Mouse (Mus musculus): Measurements from ENCODE around the gene Hoxa3.

Gene Hoxa3

GRCm38 (mm10) chr6:52137841-52138535 is 75.1 kb downstream of the Hoxa3 start:
- H3K4me1 ChIP-seq (replicated peaks; ENCODE audit: low read depth, low read length) = peaks cover 15% of the 10 kb centered on the region
- H3K36me3 ChIP-seq (ENCODE audit: insufficient read depth, low read length) = no peaks in the 10 kb centered on the region
- no peak overlapping the region for H3K4me3 ChIP-seq (replicated peaks; ENCODE audit: low read length)
- no peaks in the 10 kb centered on the region for H3K9me3 ChIP-seq (ENCODE audit: low read length)
- H3K27me3 ChIP-seq (ENCODE audit: insufficient read depth, low read length) = no peaks in the 10 kb centered on the region
- TF ChIP-seq POU5F1 (IDR thresholded peaks at IDR 0.05; ENCODE audit: borderline replicate concordance, low read length) (no peak), NANOG (IDR thresholded peaks at IDR 0.05; ENCODE audit: borderline replicate concordance, low read length) (no peak), CTCF (conservative IDR thresholded peaks at IDR 0.05; ENCODE audit: low read length) (no peak)

- H3K9me3 ChIP-seq (ENCODE audit: low read length) = peaks cover 8% of the 10 kb centered on the region
- no peak for TF ChIP-seq POU5F1 (IDR thresholded peaks at IDR 0.05; ENCODE audit: borderline replicate concordance, low read length)
- no peak for TF ChIP-seq NANOG (IDR thresholded peaks at IDR 0.05; ENCODE audit: borderline replicate concordance, low read length)
- no peak for TF ChIP-seq CTCF (conservative IDR thresholded peaks at IDR 0.05; ENCODE audit: low read length)
- peaks cover 13% of the 10 kb centered on the region; the same call in 1 of the 2 replicates for H3K27me3 ChIP-seq (ENCODE audit: insufficient read depth, low read length)
- H3K4me1 ChIP-seq (replicated peaks; ENCODE audit: low read depth, low read length) = no peaks in the 10 kb centered on the region
- no peak overlapping the region for H3K4me3 ChIP-seq (replicated peaks; ENCODE audit: low read length)
- H3K36me3 ChIP-seq (ENCODE audit: insufficient read depth, low read length) = no peaks in the 10 kb centered on the region
These were observed 89.5 kb downstream of the Hoxa3 start for GRCm38 (mm10) chr6:52123673-52124072.

- Histone ChIP-seq H3K27me3 (ENCODE audit: insufficient read depth, low read length) (peaks cover 13% of the 10 kb centered on the region; the same call in 1 of the 2 replicates), H3K36me3 (ENCODE audit: insufficient read depth, low read length) (no peaks in the 10 kb centered on the region), H3K4me1 (replicated peaks; ENCODE audit: low read depth, low read length) (peaks cover 8% of the 10 kb centered on the region), H3K9me3 (ENCODE audit: low read length) (no peaks in the 10 kb centered on the region), H3K4me3 (replicated peaks; ENCODE audit: low read length) (no peak overlapping the region)
- no peak for TF ChIP-seq POU5F1 (IDR thresholded peaks at IDR 0.05; ENCODE audit: borderline replicate concordance, low read length)
- TF ChIP-seq NANOG (IDR thresholded peaks at IDR 0.05; ENCODE audit: borderline replicate concordance, low read length) = no peak
- no peak for TF ChIP-seq CTCF (conservative IDR thresholded peaks at IDR 0.05; ENCODE audit: low read length)
These were observed 92.0 kb downstream of the Hoxa3 start for GRCm38 (mm10) chr6:52121173-52121572.
